Comparison of ENCODE assay signal across 9 mouse cellular contexts in the genomic region with DNA sequence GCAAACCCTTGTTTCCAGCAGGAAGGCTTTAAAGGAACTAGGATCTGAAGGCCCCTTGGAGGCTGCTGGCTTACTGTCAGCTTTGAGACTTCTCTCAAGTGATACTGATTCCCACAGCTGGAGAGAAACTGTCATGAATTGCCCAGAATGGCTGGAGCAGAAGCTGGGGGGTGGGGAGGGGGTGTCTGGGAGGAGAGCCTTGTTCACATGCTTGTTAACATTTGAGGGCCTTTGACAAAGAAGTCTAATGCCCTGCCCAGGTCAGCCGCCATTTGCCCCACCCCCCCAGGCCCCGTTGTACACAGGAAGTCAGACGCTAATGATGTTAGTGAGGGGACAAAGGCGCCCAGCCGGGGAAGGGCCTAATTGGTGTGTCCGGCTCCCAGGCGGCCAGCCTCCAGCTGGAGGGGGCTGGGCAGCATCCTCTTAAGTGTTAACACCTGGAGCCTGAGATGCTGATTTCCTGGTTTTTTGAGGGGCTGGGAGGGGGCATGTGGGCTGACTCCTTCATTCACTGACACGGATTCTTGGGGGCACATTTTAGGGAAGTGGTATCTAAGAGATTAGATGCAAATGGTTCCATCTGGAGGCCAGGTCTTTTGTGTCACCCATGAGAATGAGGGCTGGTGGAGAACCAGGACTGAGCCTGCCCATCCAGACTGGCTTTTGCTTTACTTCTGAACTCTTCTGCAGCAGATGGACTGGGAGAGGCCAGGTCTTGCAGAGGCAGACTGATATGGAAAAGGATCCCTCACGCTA. TPM values are rescaled to one million over a fixed set of nuclear protein-coding genes. Genes with fewer than 3 reads are reported as not detected.
DNase-seq lines count a peak whose midpoint lies in the region; ATAC-seq and TF ChIP-seq lines count a peak whose summit lies in the region.
"Had no signal": no experiment of that assay in that cellular context is flagged by ENCODE, and none has a peak within 500 bp of the region (broad histone marks: within the 10 kb centered on the region; RNA-seq: fewer than 3 reads in every experiment).

No protein-coding gene starts in this region.

- H3K4me3 ChIP-seq in gastrocnemius, adult 2 months = no peak overlapping the region
- no peak overlapping the region for H3K4me3 ChIP-seq in forebrain, embryonic 14.5 days (ENCODE audit: low read depth, low read length)
- H3K4me3 ChIP-seq in hindbrain, embryonic 16.5 days (ENCODE audit: low read length) = no peak overlapping the region
- H3K4me3 ChIP-seq in midbrain, embryonic 12.5 days = no peak overlapping the region
- H3K4me3 ChIP-seq: erythroblast, embryonic 14.5 days had no signal

- H3K4me2 ChIP-seq in forebrain, embryonic 14.5 days (ENCODE audit: low read length) = no peak overlapping the region
- 0 out of 2 replicates have a peak overlapping the region, but pooled peaks have one; percentile 7 for H3K4me2 ChIP-seq in hindbrain, embryonic 16.5 days (ENCODE audit: low read length)
- peak overlapping the region; percentile 31 for H3K4me2 ChIP-seq in midbrain, embryonic 12.5 days (replicated peaks)

- H3K27ac ChIP-seq in gastrocnemius, adult 2 months = peak overlapping the region; percentile 73
- H3K27ac ChIP-seq in forebrain, embryonic 14.5 days (ENCODE audit: low read depth, low read length) = peak overlapping the region; percentile 5; the same call in 1 of the 2 replicates
- 0 out of 2 replicates have a peak overlapping the region, but pooled peaks have one; percentile 48 for H3K27ac ChIP-seq in hindbrain, embryonic 16.5 days (ENCODE audit: low read depth, low read length)
- H3K27ac ChIP-seq in midbrain, embryonic 12.5 days (replicated peaks) = peak overlapping the region; percentile 65

- 9% methylated on average over 9 of the region's 9 CpGs for WGBS in forebrain, embryonic 14.5 days
- 17% methylated on average over 9 of the region's 9 CpGs for WGBS in hindbrain, embryonic 16.5 days
- 8% methylated on average over 9 of the region's 9 CpGs for WGBS in midbrain, embryonic 12.5 days

- no peak for TF ChIP-seq CTCF in gastrocnemius, adult 2 months (IDR thresholded peaks at IDR 0.05)

- H3K9ac ChIP-seq in forebrain, embryonic 14.5 days (ENCODE audit: low read length) = no peak overlapping the region
- H3K9ac ChIP-seq in hindbrain, embryonic 16.5 days (ENCODE audit: low read depth, low read length) = peak overlapping the region; percentile 51
- 0 out of 2 replicates have a peak overlapping the region, but pooled peaks have one; percentile 11 for H3K9ac ChIP-seq in midbrain, embryonic 12.5 days (replicated peaks)

- intact Hi-C loops in gastrocnemius, adult 2 months (cut with DNase I) = no loop called here

- peak; percentile 49 for DNase-seq in gastrocnemius, adult 2 months
- no peak for DNase-seq in gastrocnemius, adult 18-20 months (ENCODE audit: low spot score)
- peak; percentile 45 for DNase-seq in forebrain, embryonic 14.5 days (ENCODE audit: low spot score)
- no peak for DNase-seq in left cerebral cortex, adult 8-10 months (ENCODE audit: low spot score in 2 of 2)
- no peak for DNase-seq in right cerebral cortex, postnatal 10 days (ENCODE audit: low spot score in 2 of 2)

- H3K4me1 ChIP-seq in forebrain, embryonic 14.5 days (ENCODE audit: control insufficient read depth, insufficient read depth, low read length) = peaks cover 25% of the 10 kb centered on the region
- H3K4me1 ChIP-seq in hindbrain, embryonic 16.5 days (ENCODE audit: control insufficient read depth, insufficient read depth, low read depth, low read length) = peaks cover 24% of the 10 kb centered on the region
- peaks cover 46% of the 10 kb centered on the region for H3K4me1 ChIP-seq in midbrain, embryonic 12.5 days

- peak; percentile 53 for ATAC-seq in forebrain, embryonic 14.5 days
- ATAC-seq in hindbrain, embryonic 16.5 days = peak; percentile 21
- peak; percentile 84 for ATAC-seq in midbrain, embryonic 12.5 days (ENCODE audit: low FRiP score, low read depth)
- no peak for ATAC-seq in megakaryocyte, adult 5-6 weeks (ENCODE audit: poor library complexity, severe bottlenecking)

- no peaks in the 10 kb centered on the region for H3K36me3 ChIP-seq in forebrain, embryonic 14.5 days (ENCODE audit: control insufficient read depth, insufficient read depth, low read length)
- H3K36me3 ChIP-seq in hindbrain, embryonic 16.5 days (ENCODE audit: control insufficient read depth, insufficient read depth, low read length) = no peaks in the 10 kb centered on the region
- no peaks in the 10 kb centered on the region for H3K36me3 ChIP-seq in midbrain, embryonic 12.5 days

- H3K9me3 ChIP-seq in forebrain, embryonic 14.5 days (replicated peaks; ENCODE audit: control insufficient read depth, low read length) = no peaks in the 10 kb centered on the region
- no peaks in the 10 kb centered on the region for H3K9me3 ChIP-seq in hindbrain, embryonic 16.5 days (ENCODE audit: control insufficient read depth, low read length)
- H3K9me3 ChIP-seq in midbrain, embryonic 12.5 days = no peaks in the 10 kb centered on the region

- H3K27me3 ChIP-seq in forebrain, embryonic 14.5 days (replicated peaks; ENCODE audit: control insufficient read depth, insufficient read depth, low read length) = no peaks in the 10 kb centered on the region
- no peaks in the 10 kb centered on the region for H3K27me3 ChIP-seq in hindbrain, embryonic 16.5 days (replicated peaks; ENCODE audit: control insufficient read depth, insufficient read depth, low read length)
- H3K27me3 ChIP-seq in midbrain, embryonic 12.5 days = peaks cover 24% of the 10 kb centered on the region

RNA-seq across cellular contexts. Expression of a gene that starts 27.6 kb away (rescaled TPM):
- 1 to 10 TPM; 2.1 to 3.0 TPM for total RNA-seq in gastrocnemius, adult 2 months (2021)
- total RNA-seq in gastrocnemius, adult 18-20 months (2021) = 1 to 10 TPM; 2.0 to 2.2 TPM
- 1.3 and 1.9 TPM in 2 replicates for polyA plus RNA-seq in forebrain, embryonic 14.5 days (2014; fragmentation: Nextera tagmentation; extraction: Ambion mirVana)
- polyA plus RNA-seq in hindbrain, embryonic 16.5 days (2015; fragmentation: Nextera tagmentation; extraction: Ambion mirVana) = 2.5 and 2.8 TPM in 2 replicates
- polyA plus RNA-seq in midbrain, embryonic 12.5 days (2016; fragmentation: Nextera tagmentation; extraction: Ambion mirVana) = 4.6 and 4.8 TPM in 2 replicates
- 1 to 10 TPM; 2.3 to 3.0 (median 2.5) TPM for total RNA-seq in left cerebral cortex, adult 8-10 months (2022)
- not detected in 2 replicates for total RNA-seq in megakaryocyte, adult 5-6 weeks (2015)
- 0.11 TPM in 1 of 2 replicates, not detected in the other for total RNA-seq in megakaryocyte, adult 5-6 weeks (2017)

RNA-seq across cellular contexts. Expression of a gene that starts 48.3 kb away (rescaled TPM):
- 10 to 100 TPM in 1 of 2 experiments, 1 to 10 TPM in 1; 8.5 to 20.0 TPM for total RNA-seq in gastrocnemius, adult 2 months (2021)
- total RNA-seq in gastrocnemius, adult 18-20 months (2021) = 10 to 100 TPM; 11.4 to 20.5 TPM
- 3.0 and 4.1 TPM in 2 replicates for polyA plus RNA-seq in forebrain, embryonic 14.5 days (2014; fragmentation: Nextera tagmentation; extraction: Ambion mirVana)
- 16.0 and 18.4 TPM in 2 replicates for polyA plus RNA-seq in hindbrain, embryonic 16.5 days (2015; fragmentation: Nextera tagmentation; extraction: Ambion mirVana)
- 2.1 and 2.2 TPM in 2 replicates for polyA plus RNA-seq in midbrain, embryonic 12.5 days (2016; fragmentation: Nextera tagmentation; extraction: Ambion mirVana)
- total RNA-seq in left cerebral cortex, adult 8-10 months (2022) = 10 to 100 TPM; 61.6 to 75.8 (median 72.8) TPM
- total RNA-seq in megakaryocyte, adult 5-6 weeks (2015) = 40.5 and 46.9 TPM in 2 replicates
- 58.8 and 60.6 TPM in 2 replicates for total RNA-seq in megakaryocyte, adult 5-6 weeks (2017)

Comparison
In these comparisons a context has a peak if more than half of its experiments do, and no peak if none do; other contexts are left out.
1. DNase-seq: peak in gastrocnemius, adult 2 months (single experiment) and forebrain, embryonic 14.5 days (single experiment); none in gastrocnemius, adult 18-20 months (single experiment), left cerebral cortex, adult 8-10 months (0 of 2) and right cerebral cortex, postnatal 10 days (0 of 2).
2. H3K27ac ChIP-seq: peak in every context shown above with its lines; median percentile 73 in gastrocnemius, adult 2 months; 65 in midbrain, embryonic 12.5 days; 48 in hindbrain, embryonic 16.5 days; 5 in forebrain, embryonic 14.5 days.